In genomic region chr2:147789268-147789667, GRCm38 (mm10) we compare ENCODE assay signal across 10 mouse cellular contexts.
DNase-seq lines count a peak whose midpoint lies in the region; ATAC-seq and TF ChIP-seq lines count a peak whose summit lies in the region.
"Had no signal": no experiment of that assay in that cellular context is flagged by ENCODE, and none has a peak within 500 bp of the region (broad histone marks: within the 10 kb centered on the region; RNA-seq: fewer than 3 reads in every experiment).

No protein-coding gene starts in this region.

- dilution Hi-C loops in CH12.LX (cut with MboI; ENCODE audit: extremely low pct_ligation_motif_present, extremely low pct_unique_long_range_greater_than_20kb, low sequenced_read_pairs): no loop called here

- H3K9ac ChIP-seq in forebrain, embryonic 11.5 days (ENCODE audit: low read length): no peak overlapping the region
- H3K9ac ChIP-seq in forebrain, embryonic 15.5 days (replicated peaks): no peak overlapping the region
- H3K9ac ChIP-seq in CH12.LX (ENCODE audit: insufficient read depth, low read depth): no peak overlapping the region
- H3K9ac ChIP-seq: liver, embryonic 15.5 days had no signal

- H3K4me1 ChIP-seq in forebrain, embryonic 11.5 days (replicated peaks; ENCODE audit: control insufficient read depth, insufficient read depth, low read length): no peaks in the 10 kb centered on the region
- no peaks in the 10 kb centered on the region for H3K4me1 ChIP-seq in forebrain, embryonic 15.5 days
- no peaks in the 10 kb centered on the region; a peak in 1 of 4 replicates for H3K4me1 ChIP-seq in CH12.LX (ENCODE audit: control insufficient read depth in 1 of 2, insufficient read depth in 2 of 2)
- H3K4me1 ChIP-seq: liver, embryonic 15.5 days had no signal

- peak; percentile 73 to 75 for TF ChIP-seq CTCF in CH12.LX (conservative IDR thresholded peaks at IDR 0.05 in 1 of 2, IDR thresholded peaks at IDR 0.05 in 1 of 2; ENCODE audit: low read depth in 2 of 2, low read length in 2 of 2)
- peak; percentile 77; the same call in 1 of the 2 replicates for TF ChIP-seq CTCF in brain, embryonic 14.5 days (IDR thresholded peaks at IDR 0.05; ENCODE audit: borderline replicate concordance, extremely low read depth, insufficient read depth, insufficient read length)

- no peak overlapping the region for H3K4me2 ChIP-seq in forebrain, embryonic 11.5 days (ENCODE audit: low read depth, low read length, severe bottlenecking)
- H3K4me2 ChIP-seq in forebrain, embryonic 15.5 days (replicated peaks): no peak overlapping the region
- no peak overlapping the region for H3K4me2 ChIP-seq in CH12.LX (ENCODE audit: insufficient read depth, low read depth, poor library complexity, severe bottlenecking)
- H3K4me2 ChIP-seq: liver, embryonic 15.5 days had no signal

- no peak for TF ChIP-seq EP300 in CH12.LX (IDR thresholded peaks at IDR 0.05; ENCODE audit: low read length)

- DNase-seq in forebrain, embryonic 11.5 days (ENCODE audit: low spot score): peak; percentile 81
- peak; percentile 56 for DNase-seq in CH12.LX (ENCODE audit: extremely low read depth)
- peak; percentile 85 for DNase-seq in brain, embryonic 14.5 days (ENCODE audit: low read depth)
- peak; percentile 44 to 61 for DNase-seq in frontal cortex, postnatal 25 days (ENCODE audit: low spot score in 2 of 2)
- DNase-seq in left cerebral cortex, adult 11 months (ENCODE audit: low spot score): peak; percentile 19
- peak; percentile 72 for DNase-seq in mesoderm, embryonic 11.5 days (ENCODE audit: low read depth, low spot score)
- peak; percentile 25 for DNase-seq in thymus, postnatal 14 days

- no peaks in the 10 kb centered on the region for H3K79me2 ChIP-seq in CH12.LX (replicated peaks; ENCODE audit: control insufficient read depth, extremely low read depth, insufficient read depth, poor library complexity, severe bottlenecking)

- no peaks in the 10 kb centered on the region for H3K27me3 ChIP-seq in forebrain, embryonic 11.5 days (ENCODE audit: control insufficient read depth, insufficient read depth, low read length)
- H3K27me3 ChIP-seq in forebrain, embryonic 15.5 days: no peaks in the 10 kb centered on the region
- peaks cover 4% of the 10 kb centered on the region for H3K27me3 ChIP-seq in CH12.LX (replicated peaks)
- H3K27me3 ChIP-seq: liver, embryonic 15.5 days had no signal

- in situ Hi-C loops in CH12.LX (cut with MboI; ENCODE audit: low pct_ligation_motif_present, low pct_unique_long_range_greater_than_20kb, low sequenced_read_pairs): no loop called here

- no peak for TF ChIP-seq POLR2A in CH12.LX (IDR thresholded peaks at IDR 0.05; ENCODE audit: low read depth, low read length)
- TF ChIP-seq POLR2A in brain, embryonic 14.5 days (IDR thresholded peaks at IDR 0.05; ENCODE audit: borderline replicate concordance, extremely low read depth, insufficient read depth, insufficient read length, poor library complexity, severe bottlenecking): no peak

- WGBS in forebrain, embryonic 11.5 days: 10% methylated on average over 3 of the region's 3 CpGs
- 7% methylated on average over 3 of the region's 3 CpGs for WGBS in forebrain, embryonic 15.5 days

- ATAC-seq in forebrain, embryonic 11.5 days (replicated peaks; ENCODE audit: low FRiP score): no peak
- no peak for ATAC-seq in forebrain, embryonic 15.5 days (replicated peaks)

- peak; percentile 68 for TF ChIP-seq RAD21 in CH12.LX (IDR thresholded peaks at IDR 0.05; ENCODE audit: low read depth, low read length)

- no peaks in the 10 kb centered on the region for H3K9me3 ChIP-seq in forebrain, embryonic 11.5 days (ENCODE audit: control insufficient read depth, low read length)
- no peaks in the 10 kb centered on the region for H3K9me3 ChIP-seq in forebrain, embryonic 15.5 days
- no peaks in the 10 kb centered on the region for H3K9me3 ChIP-seq in CH12.LX (replicated peaks; ENCODE audit: low read length)
- H3K9me3 ChIP-seq: liver, embryonic 15.5 days had no signal

- H3K36me3 ChIP-seq in forebrain, embryonic 11.5 days (ENCODE audit: control insufficient read depth, insufficient read depth, low read length): no peaks in the 10 kb centered on the region
- H3K36me3 ChIP-seq in forebrain, embryonic 15.5 days: no peaks in the 10 kb centered on the region
- no peaks in the 10 kb centered on the region for H3K36me3 ChIP-seq in CH12.LX (replicated peaks in 1 of 2; ENCODE audit: control insufficient read depth in 1 of 2, insufficient read depth in 1 of 2, low read length in 1 of 2)
- H3K36me3 ChIP-seq: G1E; liver, embryonic 15.5 days had no signal

- no peak overlapping the region for H3K27ac ChIP-seq in forebrain, embryonic 11.5 days (ENCODE audit: low read depth, low read length)
- no peak overlapping the region for H3K27ac ChIP-seq in forebrain, embryonic 15.5 days (replicated peaks)
- no peak overlapping the region for H3K27ac ChIP-seq in CH12.LX (ENCODE audit: insufficient read depth, low read depth)
- H3K27ac ChIP-seq: liver, embryonic 15.5 days had no signal

- H3K4me3 ChIP-seq in forebrain, embryonic 11.5 days (ENCODE audit: low read depth, low read length): no peak overlapping the region
- no peak overlapping the region for H3K4me3 ChIP-seq in forebrain, embryonic 15.5 days
- no peak overlapping the region for H3K4me3 ChIP-seq in CH12.LX (replicated peaks in 1 of 3; ENCODE audit: low read depth in 2 of 3, low read length in 2 of 3, poor library complexity in 1 of 3)
- H3K4me3 ChIP-seq: liver, embryonic 15.5 days had no signal

TF ChIP-seq in CH12.LX, 34 proteins besides CTCF, POLR2A, EP300 and RAD21:
- TF ChIP-seq JUND (conservative IDR thresholded peaks at IDR 0.05; ENCODE audit: low read depth, low read length) (no peak), ELF1 (IDR thresholded peaks at IDR 0.05; ENCODE audit: low read depth, low read length) (no peak), BHLHE40 (IDR thresholded peaks at IDR 0.05; ENCODE audit: low read depth, low read length) (no peak), TBP (conservative IDR thresholded peaks at IDR 0.05; ENCODE audit: low read depth, low read length) (no peak), RCOR1 (conservative IDR thresholded peaks at IDR 0.05; ENCODE audit: low read depth, low read length) (no peak), CHD1 (IDR thresholded peaks at IDR 0.05; ENCODE audit: low read depth, low read length) (no peak), SMC3 (IDR thresholded peaks at IDR 0.05; ENCODE audit: low read depth, low read length) (peak; percentile 55; the same call in 1 of the 2 replicates), MAZ (IDR thresholded peaks at IDR 0.05; ENCODE audit: low read depth, low read length) (no peak), UBTF (IDR thresholded peaks at IDR 0.05; ENCODE audit: low read depth, low read length) (no peak), PAX5 (IDR thresholded peaks at IDR 0.05; ENCODE audit: low read length) (no peak), ZMIZ1 (IDR thresholded peaks at IDR 0.05; ENCODE audit: low read depth, low read length) (no peak), ZNF384 (IDR thresholded peaks at IDR 0.05; ENCODE audit: low read depth, low read length) (no peak), ZC3H11A (IDR thresholded peaks at IDR 0.05; ENCODE audit: low read depth, low read length) (no peak), MAFK (IDR thresholded peaks at IDR 0.05; ENCODE audit: insufficient replicate concordance, low read length) (peak; percentile 67; the same call in 1 of the 2 replicates), HCFC1 (IDR thresholded peaks at IDR 0.05; ENCODE audit: low read depth, low read length) (no peak), TCF12 (IDR thresholded peaks at IDR 0.05; ENCODE audit: low read depth, low read length) (no peak), NRF1 (IDR thresholded peaks at IDR 0.05; ENCODE audit: low read depth, low read length) (no peak)

Comparison
In these comparisons a context has a peak if more than half of its experiments do, and no peak if none do; other contexts are left out.
1. DNase-seq: peak in every context shown above with its lines; median percentile 85 in brain, embryonic 14.5 days; 81 in forebrain, embryonic 11.5 days; 72 in mesoderm, embryonic 11.5 days; 56 in CH12.LX; 52 in frontal cortex, postnatal 25 days; 25 in thymus, postnatal 14 days; 19 in left cerebral cortex, adult 11 months.